Mouse (Mus musculus): ENCODE data around the gene Dnajc10. TPM values are rescaled to one million over a fixed set of nuclear protein-coding genes. Genes with fewer than 3 reads are reported as not detected.

Dnajc10 gene
- 65.8 to 92.3 TPM (median 76.7 TPM) in 3 replicates for total RNA-seq (2017)

DNA sequence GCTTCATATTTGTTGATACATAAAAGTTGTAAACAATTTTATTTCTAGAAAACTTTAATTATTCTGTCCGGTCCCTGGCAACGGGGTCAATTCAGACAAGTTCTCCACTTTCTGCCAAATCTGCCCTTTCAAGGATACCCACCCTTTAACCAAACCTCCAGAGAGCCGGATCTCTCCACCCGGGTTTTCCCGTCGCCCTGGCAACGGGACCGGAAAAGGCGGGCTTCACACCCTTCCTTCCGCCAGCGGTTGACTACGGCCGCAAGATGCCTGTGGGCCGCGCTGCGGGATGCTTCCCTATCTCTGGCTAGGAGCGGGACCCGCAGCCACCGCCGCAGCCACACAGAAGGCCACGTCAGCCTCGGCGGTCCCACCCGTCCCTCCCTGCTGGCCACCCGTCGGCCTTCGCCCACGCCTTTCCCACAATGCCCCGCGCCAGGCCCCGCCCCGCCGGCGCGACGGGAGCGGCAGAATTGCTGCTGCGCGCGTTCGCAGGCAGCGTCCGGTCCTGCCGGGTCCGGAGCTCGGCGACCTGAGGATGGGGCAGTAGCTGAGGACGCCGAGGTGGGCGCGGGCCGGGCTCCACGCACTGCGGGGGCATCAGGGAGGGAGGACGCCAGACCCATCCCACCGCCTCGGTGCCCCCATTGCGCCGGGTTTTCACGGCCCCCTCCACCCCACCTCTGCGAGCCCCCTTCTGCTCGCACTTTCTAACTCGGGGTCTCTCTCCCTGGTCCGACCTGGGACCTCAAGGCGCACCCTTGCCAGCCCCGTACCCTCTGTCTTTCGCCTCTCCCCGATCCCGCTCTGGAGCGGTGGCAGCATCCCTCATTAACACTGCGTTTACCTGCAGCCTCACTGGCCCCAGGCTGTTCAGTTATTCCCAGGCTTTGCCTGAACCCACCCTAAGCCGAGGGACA is at the start of gene Dnajc10:
Dnajc10 (plus strand) TSS at position 225 of the 920 bp plus-strand sequence.
- ATAC-seq (replicated peaks; ENCODE audit: insufficient number of reproducible peaks, low FRiP score, low TSS enrichment, poor library complexity, severe bottlenecking), result peak; percentile 89

DNA sequence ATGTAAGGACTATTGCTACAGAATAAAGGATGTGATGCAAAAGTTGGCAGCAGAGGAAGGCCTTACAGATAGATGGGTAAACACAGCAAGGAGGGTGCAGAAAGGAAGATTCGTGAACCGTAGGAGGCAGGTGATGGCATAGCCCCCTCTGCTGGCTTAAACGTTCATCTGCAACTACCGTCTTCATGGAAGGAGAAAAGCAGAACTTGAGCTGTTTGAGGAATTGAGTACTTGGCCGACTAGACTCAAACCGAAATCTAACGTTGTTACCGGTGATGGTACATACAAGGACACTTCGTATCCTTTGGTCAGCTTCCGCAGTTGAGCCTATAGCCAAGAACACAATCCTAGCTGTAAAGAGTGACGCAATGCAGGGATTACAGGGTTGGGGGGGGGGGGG is 48.4 kb upstream of the Dnajc10 start:
- ATAC-seq (replicated peaks; ENCODE audit: insufficient number of reproducible peaks, low FRiP score, low TSS enrichment, poor library complexity, severe bottlenecking), result peak; percentile 97

GRCm38 (mm10) chr2:80268053-80268452 is 47.2 kb upstream of the Dnajc10 start:
- ATAC-seq (replicated peaks; ENCODE audit: insufficient number of reproducible peaks, low FRiP score, low TSS enrichment, poor library complexity, severe bottlenecking), result no peak; the same call in 1 of the 2 replicates

DNA sequence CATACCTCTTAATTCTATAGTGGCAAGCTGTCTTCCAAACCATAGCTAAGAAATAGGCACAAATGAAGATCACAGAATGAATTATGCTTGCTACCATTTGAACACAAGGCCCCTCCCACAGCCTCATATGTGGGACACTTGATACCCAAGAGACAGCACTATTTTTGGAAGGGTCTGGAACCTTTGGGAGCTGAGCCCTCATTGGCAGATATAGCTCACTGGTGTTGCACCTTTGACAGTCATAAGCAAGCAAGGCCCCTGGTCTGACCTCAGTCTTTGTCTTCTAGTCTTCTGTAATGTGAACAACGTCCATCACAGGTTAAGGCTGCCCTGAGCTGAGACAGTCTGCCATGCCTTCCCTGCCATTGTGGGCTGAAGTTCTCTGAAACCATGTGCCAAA is 43.8 kb upstream of the Dnajc10 start:
- no peak for ATAC-seq (replicated peaks; ENCODE audit: insufficient number of reproducible peaks, low FRiP score, low TSS enrichment, poor library complexity, severe bottlenecking)

DNA sequence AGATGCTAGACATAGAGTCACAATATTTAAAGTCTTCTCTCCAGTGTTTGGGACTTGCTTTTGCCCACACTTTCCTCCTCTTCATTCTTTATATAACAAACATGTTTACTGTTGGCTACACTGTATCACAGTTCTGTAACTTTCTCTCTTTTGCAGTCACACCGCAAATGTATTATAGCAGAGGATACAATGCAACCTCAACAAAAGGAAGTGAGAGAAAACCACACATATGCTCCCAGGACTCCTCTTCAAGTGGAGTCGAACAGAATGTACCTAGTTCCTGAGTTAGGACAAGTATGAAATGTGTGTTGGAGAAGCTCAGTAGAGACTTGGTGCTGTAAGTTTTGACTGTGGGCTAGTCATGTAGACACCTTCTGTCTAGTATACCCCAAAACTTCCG is 42.2 kb upstream of the Dnajc10 start:
- ATAC-seq (replicated peaks; ENCODE audit: insufficient number of reproducible peaks, low FRiP score, low TSS enrichment, poor library complexity, severe bottlenecking), result no peak

- ATAC-seq (replicated peaks; ENCODE audit: insufficient number of reproducible peaks, low FRiP score, low TSS enrichment, poor library complexity, severe bottlenecking), result no peak
Measured at GRCm38 (mm10) chr2:80273763-80274162, 41.5 kb upstream of the Dnajc10 start.

- no peak for ATAC-seq (replicated peaks; ENCODE audit: insufficient number of reproducible peaks, low FRiP score, low TSS enrichment, poor library complexity, severe bottlenecking)
Measured at GRCm38 (mm10) chr2:80275136-80275535, 40.1 kb upstream of the Dnajc10 start.

DNA sequence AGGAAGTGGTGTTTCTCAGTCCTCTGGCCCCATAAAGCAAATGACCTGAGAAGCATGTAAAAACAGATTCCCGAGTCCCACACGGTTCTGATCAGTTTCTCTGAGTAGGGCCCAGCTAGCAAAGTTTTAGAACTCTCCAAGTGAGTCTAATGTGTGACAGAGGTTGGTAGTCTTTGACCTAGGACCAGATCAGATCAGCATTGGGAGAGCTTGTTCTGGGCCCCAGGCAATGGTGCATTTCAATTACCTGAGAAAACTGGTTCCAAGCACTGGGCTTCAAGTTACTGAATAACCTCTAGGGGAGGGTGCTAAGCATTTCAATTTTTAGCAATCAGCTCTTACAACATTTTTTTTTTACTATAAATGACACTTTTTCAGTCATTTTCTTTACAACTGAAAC is 33.1 kb upstream of the Dnajc10 start:
- no peak for ATAC-seq (replicated peaks; ENCODE audit: insufficient number of reproducible peaks, low FRiP score, low TSS enrichment, poor library complexity, severe bottlenecking)

GRCm38 (mm10) chr2:80286397-80286796 is 28.9 kb upstream of the Dnajc10 start:
- ATAC-seq (replicated peaks; ENCODE audit: insufficient number of reproducible peaks, low FRiP score, low TSS enrichment, poor library complexity, severe bottlenecking), result no peak

DNA sequence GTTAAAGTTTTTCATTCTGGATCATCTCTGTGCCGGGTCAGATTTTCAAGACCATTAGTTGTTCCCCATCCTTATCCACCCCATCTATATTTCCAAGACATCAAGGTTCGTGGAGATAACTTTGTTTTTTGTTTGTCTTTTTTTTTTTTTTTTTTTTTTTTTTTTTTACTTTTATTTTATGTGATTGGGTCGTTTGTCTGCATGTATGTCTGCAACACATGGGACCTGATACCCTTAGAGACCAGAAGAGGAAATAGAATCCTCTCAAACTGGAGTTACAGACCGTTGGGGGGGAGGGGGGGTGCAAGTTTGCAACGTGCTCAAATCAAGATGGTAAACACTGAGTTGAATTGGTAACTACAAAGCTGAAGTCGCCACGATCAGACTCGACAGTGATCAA is 23.1 kb upstream of the Dnajc10 start, which contains the start of gene Prdx6b:
Prdx6b (plus strand) TSS at position 301 of the 400 bp plus-strand sequence.
- ATAC-seq (replicated peaks; ENCODE audit: insufficient number of reproducible peaks, low FRiP score, low TSS enrichment, poor library complexity, severe bottlenecking), result no peak

GRCm38 (mm10) chr2:80298334-80298733 is 16.9 kb upstream of the Dnajc10 start:
- ATAC-seq (replicated peaks; ENCODE audit: insufficient number of reproducible peaks, low FRiP score, low TSS enrichment, poor library complexity, severe bottlenecking), result peak; percentile 50; the same call in 1 of the 2 replicates

GRCm38 (mm10) chr2:80300806-80301205 is 14.5 kb upstream of the Dnajc10 start:
- ATAC-seq (replicated peaks; ENCODE audit: insufficient number of reproducible peaks, low FRiP score, low TSS enrichment, poor library complexity, severe bottlenecking), result no peak

GRCm38 (mm10) chr2:80303957-80304356 is 11.3 kb upstream of the Dnajc10 start:
- ATAC-seq (replicated peaks; ENCODE audit: insufficient number of reproducible peaks, low FRiP score, low TSS enrichment, poor library complexity, severe bottlenecking), result no peak

GRCm38 (mm10) chr2:80307701-80308100 is 7.6 kb upstream of the Dnajc10 start:
- no peak for ATAC-seq (replicated peaks; ENCODE audit: insufficient number of reproducible peaks, low FRiP score, low TSS enrichment, poor library complexity, severe bottlenecking)

GRCm38 (mm10) chr2:80309775-80310174 is 5.5 kb upstream of the Dnajc10 start:
- ATAC-seq (replicated peaks; ENCODE audit: insufficient number of reproducible peaks, low FRiP score, low TSS enrichment, poor library complexity, severe bottlenecking), result no peak

DNA sequence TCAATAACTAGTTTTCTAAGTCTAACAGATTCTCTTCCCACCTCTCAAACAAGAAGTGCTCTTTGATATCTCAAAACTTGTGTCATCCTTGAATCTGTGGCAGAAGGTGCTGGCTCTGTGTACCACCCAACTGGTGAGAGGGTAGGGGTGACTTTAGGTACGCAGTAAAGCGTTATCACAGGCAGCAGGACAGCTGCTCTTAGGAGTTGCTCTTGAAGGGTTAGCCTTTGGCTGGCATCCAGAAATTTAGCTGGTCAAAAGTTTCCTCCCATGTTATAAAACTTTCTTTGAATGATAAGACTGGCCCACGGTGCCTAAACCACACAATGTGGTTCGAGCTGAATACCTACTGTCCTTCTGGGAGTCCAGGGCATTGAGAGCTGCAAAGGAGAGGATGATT is 4.5 kb upstream of the Dnajc10 start:
- ATAC-seq (replicated peaks; ENCODE audit: insufficient number of reproducible peaks, low FRiP score, low TSS enrichment, poor library complexity, severe bottlenecking), result no peak

GRCm38 (mm10) chr2:80311350-80311749 is 3.9 kb upstream of the Dnajc10 start:
- no peak for ATAC-seq (replicated peaks; ENCODE audit: insufficient number of reproducible peaks, low FRiP score, low TSS enrichment, poor library complexity, severe bottlenecking)

DNA sequence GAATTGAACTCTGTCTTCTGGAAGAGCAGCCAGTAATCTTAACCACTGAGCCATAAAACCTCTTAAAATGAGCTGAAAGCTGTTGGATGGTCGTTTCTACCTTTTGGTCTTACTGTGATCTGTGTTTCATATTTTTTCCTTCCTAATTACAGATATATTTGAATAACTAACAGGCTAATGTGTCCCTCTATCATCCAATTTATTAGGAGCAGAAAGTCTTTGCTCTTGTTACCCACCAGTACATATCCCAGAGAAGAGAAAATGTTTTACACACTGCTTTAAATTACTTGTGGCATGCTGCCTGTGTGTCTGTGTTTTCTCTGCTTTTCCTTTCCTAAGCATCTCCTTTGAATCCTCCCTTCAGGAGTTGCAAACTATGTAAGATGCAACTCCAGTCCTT is 1.1 kb upstream of the Dnajc10 start:
- no peak for ATAC-seq (replicated peaks; ENCODE audit: insufficient number of reproducible peaks, low FRiP score, low TSS enrichment, poor library complexity, severe bottlenecking)

GRCm38 (mm10) chr2:80314854-80315241 is 418 bp upstream of the Dnajc10 start:
- ATAC-seq (replicated peaks; ENCODE audit: insufficient number of reproducible peaks, low FRiP score, low TSS enrichment, poor library complexity, severe bottlenecking), result peak; percentile 23; the same call in 1 of the 2 replicates

DNA sequence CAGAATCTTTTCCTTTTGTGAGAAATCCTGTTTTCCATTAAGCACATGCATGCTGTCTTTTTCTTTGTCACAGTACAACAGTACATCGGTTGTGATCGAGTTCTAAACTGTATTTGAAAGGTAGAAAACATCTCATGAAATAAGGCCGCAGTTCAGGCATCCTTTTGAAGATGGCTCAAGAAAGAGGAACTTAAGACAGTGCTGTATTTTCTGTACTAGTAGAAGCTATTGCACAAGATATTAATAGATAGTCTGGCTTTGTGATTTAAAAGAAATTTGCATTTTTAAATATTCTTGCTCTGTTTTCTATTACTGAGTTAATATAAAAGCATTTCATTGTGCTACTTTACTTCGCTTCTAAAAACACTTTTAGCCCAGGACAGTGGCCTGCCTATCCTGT is 7.6 kb downstream of the Dnajc10 start:
- ATAC-seq (replicated peaks; ENCODE audit: insufficient number of reproducible peaks, low FRiP score, low TSS enrichment, poor library complexity, severe bottlenecking), result no peak
